Mouse (Mus musculus): ENCODE results near the gene Gtsf1l. TPM values are rescaled to one million over a fixed set of nuclear protein-coding genes. Genes with fewer than 3 reads are reported as not detected.

The Gtsf1l gene
- polyA plus RNA-seq (2015; fragmentation: Nextera tagmentation; extraction: Ambion mirVana), result not detected in 2 replicates

GRCm38 (mm10) chr2:163087728-163088127 is at the start of gene Gtsf1l:
TSS of gene Gtsf1l (minus strand) at chr2:163087855.
- Histone ChIP-seq H3K27ac (no peak within 1 kb of the TSS), H3K4me1 (no peaks in the 10 kb centered on the region), H3K9me3 (replicated peaks) (no peaks in the 10 kb centered on the region), H3K4me2 (no peak within 1 kb of the TSS), H3K36me3 (peaks cover 4% of the 10 kb centered on the region; the same call in 1 of the 2 replicates), H3K4me3 (replicated peaks) (no peak within 1 kb of the TSS), H3K27me3 (no peaks in the 10 kb centered on the region), H3K9ac (no peak within 1 kb of the TSS)
- 90% methylated on average over 9 of the region's 9 CpGs for WGBS
- no peak for ATAC-seq (replicated peaks; ENCODE audit: low FRiP score)

- no peak for ATAC-seq (replicated peaks; ENCODE audit: low FRiP score)
- H3K9ac ChIP-seq, result no peak overlapping the region
- no peaks in the 10 kb centered on the region for H3K36me3 ChIP-seq
- no peak overlapping the region for H3K27ac ChIP-seq
- no peak overlapping the region for H3K4me2 ChIP-seq
- no peaks in the 10 kb centered on the region for H3K4me1 ChIP-seq
- H3K9me3 ChIP-seq (replicated peaks), result no peaks in the 10 kb centered on the region
- H3K27me3 ChIP-seq, result peaks cover 11% of the 10 kb centered on the region
- H3K4me3 ChIP-seq (replicated peaks), result no peak overlapping the region
Measured at GRCm38 (mm10) chr2:163136996-163137395, 49.3 kb upstream of the Gtsf1l start.

- H3K4me2 ChIP-seq, result no peak overlapping the region
- peaks cover 7% of the 10 kb centered on the region for H3K27me3 ChIP-seq
- no peak for ATAC-seq (replicated peaks; ENCODE audit: low FRiP score)
- 62% methylated on average over 6 of the region's 6 CpGs for WGBS
- no peak overlapping the region for H3K9ac ChIP-seq
- no peaks in the 10 kb centered on the region for H3K4me1 ChIP-seq
- H3K27ac ChIP-seq, result no peak overlapping the region
- no peaks in the 10 kb centered on the region for H3K9me3 ChIP-seq (replicated peaks)
- H3K36me3 ChIP-seq, result no peaks in the 10 kb centered on the region
- H3K4me3 ChIP-seq (replicated peaks), result no peak overlapping the region
Measured at GRCm38 (mm10) chr2:163135931-163136330, 48.3 kb upstream of the Gtsf1l start.

GRCm38 (mm10) chr2:163132314-163132713 is 44.7 kb upstream of the Gtsf1l start:
- H3K4me1 ChIP-seq, result no peaks in the 10 kb centered on the region
- no peak overlapping the region for H3K4me3 ChIP-seq (replicated peaks)
- no peaks in the 10 kb centered on the region for H3K27me3 ChIP-seq
- H3K36me3 ChIP-seq, result no peaks in the 10 kb centered on the region
- no peak overlapping the region for H3K9ac ChIP-seq
- no peak overlapping the region for H3K27ac ChIP-seq
- WGBS, result 84% methylated on average over 5 of the region's 5 CpGs
- no peak overlapping the region for H3K4me2 ChIP-seq
- ATAC-seq (replicated peaks; ENCODE audit: low FRiP score), result no peak
- no peaks in the 10 kb centered on the region for H3K9me3 ChIP-seq (replicated peaks)

GRCm38 (mm10) chr2:163130837-163131236 is 43.2 kb upstream of the Gtsf1l start:
- H3K9ac ChIP-seq, result no peak overlapping the region
- H3K27me3 ChIP-seq, result no peaks in the 10 kb centered on the region
- H3K4me1 ChIP-seq, result no peaks in the 10 kb centered on the region
- 84% methylated on average over 5 of the region's 5 CpGs for WGBS
- no peak for ATAC-seq (replicated peaks; ENCODE audit: low FRiP score)
- H3K27ac ChIP-seq, result no peak overlapping the region
- no peaks in the 10 kb centered on the region for H3K9me3 ChIP-seq (replicated peaks)
- H3K36me3 ChIP-seq, result no peaks in the 10 kb centered on the region
- H3K4me2 ChIP-seq, result no peak overlapping the region
- no peak overlapping the region for H3K4me3 ChIP-seq (replicated peaks)

- no peak for ATAC-seq (replicated peaks; ENCODE audit: low FRiP score)
- Histone ChIP-seq H3K4me2 (no peak overlapping the region), H3K9me3 (replicated peaks) (no peaks in the 10 kb centered on the region), H3K27ac (no peak overlapping the region), H3K4me3 (replicated peaks) (no peak overlapping the region), H3K4me1 (peaks cover 7% of the 10 kb centered on the region; the same call in 1 of the 2 replicates), H3K36me3 (no peaks in the 10 kb centered on the region), H3K27me3 (peaks cover 20% of the 10 kb centered on the region), H3K9ac (no peak overlapping the region)
- 85% methylated on average over 5 of the region's 5 CpGs for WGBS
Measured at GRCm38 (mm10) chr2:163123496-163123895, 35.8 kb upstream of the Gtsf1l start.

GRCm38 (mm10) chr2:163122319-163122718 is 34.7 kb upstream of the Gtsf1l start:
- H3K36me3 ChIP-seq, result no peaks in the 10 kb centered on the region
- H3K9ac ChIP-seq, result no peak overlapping the region
- peaks cover 7% of the 10 kb centered on the region; the same call in 1 of the 2 replicates for H3K4me1 ChIP-seq
- peak; percentile 96 for ATAC-seq (replicated peaks; ENCODE audit: low FRiP score)
- peak overlapping the region; percentile 44 for H3K4me2 ChIP-seq
- H3K27me3 ChIP-seq, result peaks cover 20% of the 10 kb centered on the region
- WGBS, result 18% methylated on average over 9 of the region's 9 CpGs
- H3K4me3 ChIP-seq (replicated peaks), result 0 out of 2 replicates have a peak overlapping the region, but pooled peaks have one; percentile 8
- no peaks in the 10 kb centered on the region for H3K9me3 ChIP-seq (replicated peaks)
- H3K27ac ChIP-seq, result no peak overlapping the region

GRCm38 (mm10) chr2:163121353-163121660 is 33.7 kb upstream of the Gtsf1l start:
- Histone ChIP-seq H3K9me3 (replicated peaks) (no peaks in the 10 kb centered on the region), H3K4me2 (no peak overlapping the region), H3K36me3 (no peaks in the 10 kb centered on the region), H3K4me3 (replicated peaks) (no peak overlapping the region), H3K9ac (no peak overlapping the region), H3K27ac (no peak overlapping the region), H3K27me3 (peaks cover 20% of the 10 kb centered on the region), H3K4me1 (peaks cover 7% of the 10 kb centered on the region; the same call in 1 of the 2 replicates)
- WGBS, result 90% methylated on average over 3 of the region's 3 CpGs
- no peak for ATAC-seq (replicated peaks; ENCODE audit: low FRiP score)

GRCm38 (mm10) chr2:163120626-163121352 is 33.1 kb upstream of the Gtsf1l start:
- 67% methylated on average over 15 of the region's 15 CpGs for WGBS
- no peaks in the 10 kb centered on the region for H3K9me3 ChIP-seq (replicated peaks)
- no peak for ATAC-seq (replicated peaks; ENCODE audit: low FRiP score)
- H3K9ac ChIP-seq, result no peak overlapping the region
- no peak overlapping the region for H3K4me2 ChIP-seq
- peaks cover 20% of the 10 kb centered on the region for H3K27me3 ChIP-seq
- H3K4me3 ChIP-seq (replicated peaks), result no peak overlapping the region
- H3K27ac ChIP-seq, result no peak overlapping the region
- no peaks in the 10 kb centered on the region for H3K36me3 ChIP-seq
- peaks cover 7% of the 10 kb centered on the region; the same call in 1 of the 2 replicates for H3K4me1 ChIP-seq

- H3K9me3 ChIP-seq (replicated peaks), result no peaks in the 10 kb centered on the region
- H3K4me2 ChIP-seq, result no peak overlapping the region
- no peaks in the 10 kb centered on the region for H3K4me1 ChIP-seq
- WGBS, result 71% methylated on average over 16 of the region's 16 CpGs
- no peaks in the 10 kb centered on the region for H3K36me3 ChIP-seq
- no peak overlapping the region for H3K27ac ChIP-seq
- ATAC-seq (replicated peaks; ENCODE audit: low FRiP score), result no peak
- peaks cover 11% of the 10 kb centered on the region for H3K27me3 ChIP-seq
- no peak overlapping the region for H3K4me3 ChIP-seq (replicated peaks)
- H3K9ac ChIP-seq, result no peak overlapping the region
Measured at GRCm38 (mm10) chr2:163111413-163112201, 24.0 kb upstream of the Gtsf1l start.

GRCm38 (mm10) chr2:163110706-163111105 is 23.1 kb upstream of the Gtsf1l start:
- no peaks in the 10 kb centered on the region for H3K36me3 ChIP-seq
- no peaks in the 10 kb centered on the region for H3K4me1 ChIP-seq
- 96% methylated on average over 1 of the region's 1 CpGs for WGBS
- no peak overlapping the region for H3K27ac ChIP-seq
- ATAC-seq (replicated peaks; ENCODE audit: low FRiP score), result no peak
- no peak overlapping the region for H3K4me2 ChIP-seq
- H3K9me3 ChIP-seq (replicated peaks), result no peaks in the 10 kb centered on the region
- no peak overlapping the region for H3K9ac ChIP-seq
- peaks cover 11% of the 10 kb centered on the region for H3K27me3 ChIP-seq
- no peak overlapping the region for H3K4me3 ChIP-seq (replicated peaks)

- H3K27me3 ChIP-seq, result peaks cover 12% of the 10 kb centered on the region
- no peaks in the 10 kb centered on the region for H3K36me3 ChIP-seq
- H3K9ac ChIP-seq, result no peak overlapping the region
- H3K9me3 ChIP-seq (replicated peaks), result no peaks in the 10 kb centered on the region
- no peak overlapping the region for H3K27ac ChIP-seq
- H3K4me3 ChIP-seq (replicated peaks), result no peak overlapping the region
- H3K4me2 ChIP-seq, result no peak overlapping the region
- no peaks in the 10 kb centered on the region for H3K4me1 ChIP-seq
- no peak for ATAC-seq (replicated peaks; ENCODE audit: low FRiP score)
- WGBS, result 85% methylated on average over 9 of the region's 9 CpGs
Measured at GRCm38 (mm10) chr2:163108385-163108784, 20.7 kb upstream of the Gtsf1l start.
